Mouse (Mus musculus) CH12.LX (cell line): ENCODE results near the gene Scel. TPM values are rescaled to one million over a fixed set of nuclear protein-coding genes. Genes with fewer than 3 reads are reported as not detected.

Source experiments
- DNase-seq: peaks from one replicate; pipeline ENCODE4 v3.0.0-alpha.2; 2013; ENCODE audit errors: extremely low read depth
- H3K27ac ChIP-seq: 2 replicates; pipeline ENCODE4 v1.5.1; 2012; ENCODE audit warnings: low read depth, mild to moderate bottlenecking, control low read depth, moderate library complexity; ENCODE audit not compliant: insufficient read depth
- H3K27me3 ChIP-seq: replicated peaks from 2 replicates; pipeline ENCODE3; 2012; ENCODE audit warnings: inconsistent platforms
- H3K36me3 ChIP-seq, 2 experiments: replicated peaks in 1 of 2; 2 replicates each; pipeline versions ENCODE3 to v1.6.1; 2012; ENCODE audit warnings: inconsistent platforms in 1 of 2, low read length in 1 of 2, mild to moderate bottlenecking in 1 of 2, mixed read lengths in 1 of 2, moderate library complexity in 1 of 2; ENCODE audit not compliant: control insufficient read depth in 1 of 2, insufficient read depth in 1 of 2
- H3K4me1 ChIP-seq, 2 experiments: 2 replicates each; pipeline ENCODE4 v1.6.1; 2012; ENCODE audit warnings: inconsistent platforms in 1 of 2, moderate library complexity in 1 of 2; ENCODE audit not compliant: insufficient read depth in 2 of 2, control insufficient read depth in 1 of 2
- H3K4me2 ChIP-seq: 2 replicates; pipeline ENCODE4 v1.6.1; 2012; ENCODE audit warnings: low read depth, mild to moderate bottlenecking, control low read depth; ENCODE audit not compliant: poor library complexity, insufficient read depth, severe bottlenecking
- H3K4me3 ChIP-seq, 3 experiments: fragments of 150-350 bp in 1 of 3; sonication (generic) in 1 of 3; replicated peaks in 1 of 3; 2 replicates each; pipeline versions ENCODE3 to v1.5.1; 2011 to 2012; ENCODE audit warnings: low read depth in 2 of 3, low read length in 2 of 3, mild to moderate bottlenecking in 2 of 3, moderate library complexity in 2 of 3, control low read depth in 1 of 3, improper control_type of control experiment in 1 of 3, inconsistent platforms in 1 of 3, mixed read lengths in 1 of 3; ENCODE audit not compliant: poor library complexity in 1 of 3
- H3K79me2 ChIP-seq: replicated peaks from 2 replicates; pipeline ENCODE4 v1.6.1; 2012; ENCODE audit warnings: mild to moderate bottlenecking, moderate library complexity; ENCODE audit not compliant: control insufficient read depth, poor library complexity, insufficient read depth, severe bottlenecking; ENCODE audit errors: extremely low read depth
- H3K9ac ChIP-seq: 2 replicates; pipeline ENCODE4 v1.6.1; 2012; ENCODE audit warnings: low read depth, mild to moderate bottlenecking, control low read depth, moderate library complexity; ENCODE audit not compliant: insufficient read depth
- H3K9me3 ChIP-seq: replicated peaks from 2 replicates; pipeline ENCODE3; 2012; ENCODE audit warnings: low read length, inconsistent platforms, mixed read lengths
- ELF1 ChIP-seq: IDR thresholded peaks from 2 replicates; pipeline ENCODE4 v1.6.1; 2014; ENCODE audit warnings: low read depth, mild to moderate bottlenecking, inconsistent platforms, low read length, improper control_type of control experiment
- JUN ChIP-seq: IDR thresholded peaks from 2 replicates; pipeline ENCODE4 v1.6.1; 2011; ENCODE audit warnings: low read depth, mild to moderate bottlenecking, low read length, improper control_type of control experiment, moderate library complexity; ENCODE audit not compliant: insufficient read depth
- MAX ChIP-seq: IDR thresholded peaks from 2 replicates; pipeline ENCODE4 v1.6.1; 2011; ENCODE audit warnings: low read length, improper control_type of control experiment
- MXI1 ChIP-seq: IDR thresholded peaks from 2 replicates; pipeline ENCODE4 v1.6.1; 2011; ENCODE audit warnings: mild to moderate bottlenecking, low read depth, low read length, improper control_type of control experiment
- MYC ChIP-seq: IDR thresholded peaks from 2 replicates; pipeline ENCODE4 v1.6.1; 2011; ENCODE audit warnings: low read depth, mild to moderate bottlenecking, improper control_type of control experiment, low read length
- PAX5 ChIP-seq: IDR thresholded peaks from 2 replicates; pipeline ENCODE4 v1.6.1; 2012; ENCODE audit warnings: low read length, inconsistent platforms, mixed read lengths
- POLR2A ChIP-seq: IDR thresholded peaks from 2 replicates; pipeline ENCODE4 v1.6.1; 2011; ENCODE audit warnings: low read depth, mild to moderate bottlenecking, improper control_type of control experiment, low read length
- UBTF ChIP-seq: IDR thresholded peaks from 2 replicates; pipeline ENCODE4 v1.6.1; 2012; ENCODE audit warnings: low read depth, mild to moderate bottlenecking, inconsistent platforms, low read length, improper control_type of control experiment, moderate library complexity
- ZC3H11A ChIP-seq: IDR thresholded peaks from 2 replicates; pipeline ENCODE4 v1.6.1; 2012; ENCODE audit warnings: low read depth, mild to moderate bottlenecking, inconsistent platforms, low read length, improper control_type of control experiment
- ZMIZ1 ChIP-seq: IDR thresholded peaks from 2 replicates; pipeline ENCODE4 v1.6.1; 2012; ENCODE audit warnings: low read depth, mild to moderate bottlenecking, inconsistent platforms, low read length, improper control_type of control experiment
- dilution Hi-C: fragments of 300-500 bp; cut with MboI; formaldehyde crosslinking; loops from 2 replicates; pipeline ENCODE4 v1.14.3; 2020; ENCODE audit warnings: low sequenced_read_pairs; ENCODE audit not compliant: extremely low pct_unique_long_range_greater_than_20kb, extremely low pct_ligation_motif_present
- in situ Hi-C: fragments of 300-500 bp; cut with MboI; formaldehyde crosslinking; loops from 3 replicates; pipeline ENCODE4 v1.14.3; 2019; ENCODE audit warnings: low sequenced_read_pairs, low pct_ligation_motif_present, low pct_unique_long_range_greater_than_20kb, mixed read lengths
- polyA plus RNA-seq: library from polyadenylated mRNA; unstranded; fragments of >175 nt; gene quantifications from 2 replicates; pipeline ENCODE4 v1.2.1, GENCODE M21; 2012; ENCODE audit warnings: low read depth; ENCODE audit not compliant: insufficient read length
- total RNA-seq, 2 experiments: library from RNA; depleted of rRNA; stranded (reverse); fragments of 300-350 nt in 1 of 2; fragments of >200 nt in 1 of 2; gene quantifications; 2 replicates each; pipeline ENCODE4 v1.2.3; 2012 to 2014

Gene Scel
- total and polyA plus RNA-seq, 3 experiments: 0.04 to 0.31 (median 0.31) TPM

- dilution Hi-C loops (no loop called here), in situ Hi-C loops (no loop called here)
- no peaks in the 10 kb centered on the region for H3K9me3 ChIP-seq
- TF ChIP-seq UBTF (no peak; the same call in 1 of the 2 replicates), MYC (0 out of 2 replicates have a peak, but pooled peaks have one; percentile 14)
- H3K4me2 ChIP-seq: peak overlapping the region; percentile 92; the same call in 1 of the 2 replicates
- no peak for DNase-seq
- peak overlapping the region; percentile 18 for H3K9ac ChIP-seq
- no peaks in the 10 kb centered on the region for H3K36me3 ChIP-seq
- H3K4me1 ChIP-seq: peaks cover 3 to 36% of the 10 kb centered on the region in 2 experiments; a peak in 3 of 4 replicates
- peak overlapping the region; percentile 58 to 88 (median 75) for H3K4me3 ChIP-seq
- H3K79me2 ChIP-seq: peaks cover 33% of the 10 kb centered on the region
- peak overlapping the region; percentile 62 for H3K27ac ChIP-seq
- peaks cover 1% of the 10 kb centered on the region for H3K27me3 ChIP-seq
Observed at GRCm38 (mm10) chr14:103651106-103651505, 138.0 kb downstream of the Scel start.

GRCm38 (mm10) chr14:103651562-103651961, 138.4 kb downstream of the Scel start:
- H3K27me3 ChIP-seq: peaks cover 1% of the 10 kb centered on the region
- H3K4me3 ChIP-seq: peak overlapping the region; percentile 58 to 88 (median 75)
- no peak for DNase-seq
- dilution Hi-C loops (no loop called here), in situ Hi-C loops (no loop called here)
- peak overlapping the region; percentile 92 for H3K4me2 ChIP-seq
- no peaks in the 10 kb centered on the region for H3K9me3 ChIP-seq
- no peak for TF ChIP-seq PAX5
- TF ChIP-seq POLR2A: no peak
- no peak for TF ChIP-seq ZC3H11A
- no peak for TF ChIP-seq JUN
- no peak for TF ChIP-seq UBTF
- peak overlapping the region; percentile 18 for H3K9ac ChIP-seq
- H3K79me2 ChIP-seq: peaks cover 33% of the 10 kb centered on the region
- peaks cover 5 to 41% of the 10 kb centered on the region in 2 experiments; a peak in 3 of 4 replicates for H3K4me1 ChIP-seq
- no peak overlapping the region for H3K27ac ChIP-seq
- H3K36me3 ChIP-seq: no peaks in the 10 kb centered on the region

GRCm38 (mm10) chr14:103652524-103652923, 139.4 kb downstream of the Scel start:
- no peak overlapping the region for H3K27ac ChIP-seq
- peaks cover 5 to 48% of the 10 kb centered on the region in 2 experiments; a peak in 3 of 4 replicates for H3K4me1 ChIP-seq
- H3K9ac ChIP-seq: peak overlapping the region; percentile 53
- TF ChIP-seq MXI1 (0 out of 2 replicates have a peak, but pooled peaks have one; percentile 18), ZMIZ1 (no peak), MAX (no peak), ELF1 (peak; percentile 55; the same call in 1 of the 2 replicates)
- DNase-seq: no peak
- no peaks in the 10 kb centered on the region for H3K27me3 ChIP-seq
- H3K79me2 ChIP-seq: peaks cover 33% of the 10 kb centered on the region
- in situ Hi-C loops: no loop called here
- H3K36me3 ChIP-seq: peaks cover 0 to 3% of the 10 kb centered on the region in 2 experiments
- dilution Hi-C loops: no loop called here
- H3K9me3 ChIP-seq: no peaks in the 10 kb centered on the region
- H3K4me2 ChIP-seq: peak overlapping the region; percentile 92
- H3K4me3 ChIP-seq: peak overlapping the region in 1 of 3 experiments; percentile 58
